Mouse (Mus musculus) gastrocnemius, postnatal 25 days (tissue): ENCODE results near the gene Gm5155. TPM values are rescaled to one million over a fixed set of nuclear protein-coding genes. Genes with fewer than 3 reads are reported as not detected.
"Not testable (repeated sequence)": the region's sequence is repeated elsewhere in the genome, so short reads cannot be mapped to it uniquely, and the experiment has no call there.

Experiments used
- DNase-seq: peaks from one replicate; pipeline ENCODE4 v3.0.0; 2022
- long read RNA-seq, 2 experiments: library from polyadenylated mRNA; stranded (forward); transcript quantifications; one replicate each; pipeline ENCODE4 v2.0.0; 2021
- total RNA-seq, 2 experiments: library from RNA; stranded (reverse); gene quantifications; 1 replicate in 1 of 2; 2 replicates in 1 of 2; pipeline ENCODE4 v1.2.3; 2021

Gm5155 gene
- not detected for total RNA-seq
- long read RNA-seq, experiment 1: 0 reads
- long read RNA-seq, experiment 2: 0 reads

- no peak for DNase-seq
These were observed at the start of gene Gm5155 for GRCm38 (mm10) chr7:17871467-17871866. Gene Gm5155 (plus strand): TSS chr7:17871767.

GRCm38 (mm10) chr7:17870776-17871175, 791 bp upstream of the Gm5155 start:
- no peak for DNase-seq

- not testable (repeated sequence) for DNase-seq
These were observed 23.8 kb downstream of the Gm5155 start for GRCm38 (mm10) chr7:17895341-17895740.

- DNase-seq: no peak
These were observed 31.8 kb downstream of the Gm5155 start for GRCm38 (mm10) chr7:17903146-17903915.

Other genes starting within 250 kb of the Gm5155 start
- not detected for gene Ceacam5, start 158.5 kb upstream of the Gm5155 start, total RNA-seq
- gene Ceacam14, start 59.1 kb upstream of the Gm5155 start, total RNA-seq: not detected
- not detected for gene Ceacam11, start 100.4 kb downstream of the Gm5155 start, total RNA-seq
- not detected for gene Ceacam13, start 138.1 kb downstream of the Gm5155 start, total RNA-seq
- gene Ceacam12, start 194.2 kb downstream of the Gm5155 start, total RNA-seq: not detected